Mouse (Mus musculus) erythroblast, embryonic 14.5 days (primary cell): ENCODE data around the gene Efna5.

ENCODE experiments used
- GATA1 ChIP-seq: IDR thresholded peaks from 2 replicates; pipeline ENCODE4 v1.6.1; 2012; ENCODE audit warnings: low read length, inconsistent platforms, mixed read lengths
- TAL1 ChIP-seq: IDR thresholded peaks from 3 replicates; pipeline ENCODE4 v1.6.1; 2012; ENCODE audit warnings: low read length, inconsistent platforms, mixed read lengths

DNA sequence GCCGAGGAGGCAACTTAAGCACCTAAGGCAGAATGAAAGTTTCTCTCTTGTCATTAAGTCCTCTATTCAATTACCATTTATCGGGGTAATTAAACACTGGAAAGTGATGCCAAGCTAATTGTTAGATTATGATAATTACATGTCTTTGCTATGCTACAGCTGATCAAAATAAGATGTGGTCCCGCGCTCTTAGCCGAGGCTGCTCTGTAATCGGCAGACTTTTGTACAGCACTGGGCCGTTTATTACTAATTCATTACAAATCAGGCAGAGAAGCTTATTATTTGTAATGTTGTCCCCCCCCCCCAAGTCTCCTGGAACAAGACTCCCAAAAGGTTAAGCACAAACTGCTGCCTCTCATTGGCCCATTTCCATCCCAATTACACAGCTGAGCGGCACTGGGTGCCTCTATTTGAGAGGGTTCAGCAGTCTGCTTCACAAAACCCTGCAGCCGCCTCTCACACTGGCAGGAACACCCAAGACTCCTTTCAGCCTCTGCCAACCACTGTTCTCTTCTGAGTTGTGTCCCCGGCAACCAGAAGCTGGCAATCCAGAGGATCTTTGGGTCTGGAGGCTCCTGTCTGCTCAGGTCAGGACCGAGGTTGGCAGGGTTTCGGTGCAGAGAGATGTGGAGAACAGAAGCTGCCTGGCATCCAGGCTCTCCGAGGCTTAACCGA lies 221.5 kb downstream of the Efna5 start:
- no peak for TF ChIP-seq GATA1
- TF ChIP-seq TAL1, result no peak
